Mouse (Mus musculus): ENCODE measurements around the gene Rpl36-ps4.
"Not testable (repeated sequence)": the region's sequence is repeated elsewhere in the genome, so short reads cannot be mapped to it uniquely, and the experiment has no call there.

The Rpl36-ps4 gene

GRCm38 (mm10) chr17:87948965-87949584, 28.3 kb downstream of the Rpl36-ps4 start:
- peak; percentile 62 to 68 for DNase-seq

DNA sequence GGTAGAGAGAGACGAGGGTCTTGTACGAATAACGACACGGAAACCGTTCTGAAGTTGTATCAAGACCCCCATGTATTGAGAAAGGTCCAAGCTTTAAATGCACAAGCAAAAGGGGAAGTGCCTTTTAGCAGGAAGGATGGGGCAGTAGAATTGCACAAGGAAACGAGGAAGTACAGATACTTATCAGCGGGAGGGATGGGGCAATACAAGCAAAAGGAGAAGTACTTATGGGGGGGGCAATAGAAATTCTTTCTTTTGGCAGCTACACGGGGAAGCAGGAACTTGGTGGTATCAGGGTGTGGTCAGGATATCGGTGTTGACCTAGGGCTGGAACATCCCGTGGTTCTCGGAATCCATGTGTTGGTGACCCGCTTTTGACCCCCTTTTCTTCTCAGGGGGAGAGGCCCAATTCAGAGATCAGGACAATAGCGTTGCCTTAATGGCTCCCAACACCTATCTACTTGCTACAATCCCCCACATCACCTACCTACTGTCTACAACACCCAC, 33.9 kb downstream of the Rpl36-ps4 start:
- DNase-seq, result not testable (repeated sequence)

DNA sequence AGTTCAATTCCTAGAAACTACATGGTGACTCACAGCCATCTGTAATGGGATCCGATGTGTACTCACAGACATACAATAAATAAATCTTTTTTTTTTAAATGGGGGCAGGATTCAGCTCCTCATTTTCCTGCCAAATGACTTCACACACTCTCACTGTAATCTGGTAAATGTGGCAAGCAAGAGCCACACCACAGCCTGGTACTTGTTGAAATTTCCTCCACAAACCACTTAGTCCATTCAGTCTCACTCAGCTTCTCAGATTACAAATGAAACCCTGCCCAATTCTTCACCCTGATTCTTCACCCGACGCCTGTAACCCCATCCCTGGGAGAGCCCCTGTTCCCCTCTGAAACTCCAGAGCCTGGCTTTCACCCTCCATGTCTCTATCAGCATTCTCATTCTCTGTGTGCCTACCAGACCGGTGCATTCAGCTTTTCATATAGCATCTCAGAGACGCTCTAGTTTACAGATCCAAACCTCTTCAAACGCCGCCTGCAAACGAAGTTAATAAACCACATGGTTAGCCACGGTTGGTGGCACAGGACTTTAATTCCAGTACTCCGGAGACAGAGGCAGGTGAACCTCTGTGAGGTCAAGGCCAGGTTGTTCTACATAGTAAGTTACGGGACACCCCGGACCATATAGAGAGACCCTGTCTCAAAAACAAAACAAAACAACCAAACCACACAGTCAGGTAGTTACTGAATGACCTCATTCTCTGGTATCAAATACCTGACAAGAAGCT, 36.5 kb downstream of the Rpl36-ps4 start:
- DNase-seq, result no peak

GRCm38 (mm10) chr17:87958283-87958682, 37.5 kb downstream of the Rpl36-ps4 start:
- no peak for DNase-seq

DNA sequence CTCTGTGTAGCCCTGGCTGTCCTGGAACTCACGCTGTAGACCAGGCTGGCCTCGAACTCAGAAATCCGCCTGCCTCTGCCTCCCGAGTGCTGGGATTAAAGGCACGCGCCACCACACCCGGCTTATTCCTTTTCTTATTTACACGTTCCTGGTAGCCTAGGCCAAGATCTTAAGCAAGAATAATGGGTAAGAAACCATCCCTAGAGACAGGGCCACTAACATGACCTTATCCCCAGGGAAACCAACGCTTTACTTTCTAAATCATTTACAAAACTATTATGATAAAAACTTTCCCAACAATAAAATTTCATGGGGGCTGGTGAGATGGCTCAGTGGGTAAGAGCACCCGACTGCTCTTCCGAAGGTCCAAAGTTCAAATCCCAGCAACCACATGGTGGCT, 38.6 kb downstream of the Rpl36-ps4 start:
- DNase-seq, result not testable (repeated sequence)

DNA sequence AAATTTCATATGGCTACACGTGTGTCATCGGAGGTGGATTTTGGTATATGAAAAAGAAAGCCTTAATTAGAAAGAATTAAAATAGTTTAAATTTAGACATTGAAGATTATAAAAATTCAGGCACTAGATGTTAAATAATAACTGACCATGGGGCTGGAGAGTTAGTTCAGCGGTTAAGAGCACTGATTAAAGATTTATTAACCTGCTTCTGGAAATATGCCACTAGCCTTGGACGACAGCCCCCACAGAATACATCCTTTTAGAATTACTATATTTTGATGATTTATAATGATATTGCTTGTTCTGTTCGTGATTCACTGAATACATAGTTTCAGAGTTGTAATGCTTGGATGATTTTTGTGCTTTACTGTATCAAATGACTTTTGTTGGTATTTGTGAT, 39.2 kb downstream of the Rpl36-ps4 start:
- not testable (repeated sequence) for DNase-seq

GRCm38 (mm10) chr17:87963081-87964075, 42.6 kb downstream of the Rpl36-ps4 start:
- no peak for DNase-seq

- not testable (repeated sequence) for DNase-seq
Measured at GRCm38 (mm10) chr17:87968483-87968926, 47.7 kb downstream of the Rpl36-ps4 start.
